Mouse (Mus musculus): ENCODE measurements around the gene Atp6v1e1.

- TF ChIP-seq EP300 (IDR thresholded peaks at IDR 0.05; ENCODE audit: low read length) (no peak), SMC3 (IDR thresholded peaks at IDR 0.05; ENCODE audit: low read depth, low read length) (no peak), TBP (conservative IDR thresholded peaks at IDR 0.05; ENCODE audit: low read depth, low read length) (no peak), CTCF (conservative IDR thresholded peaks at IDR 0.05 in 1 of 2, IDR thresholded peaks at IDR 0.05 in 1 of 2; ENCODE audit: low read depth in 2 of 2, low read length in 2 of 2) (no peak)
These were observed 49.4 kb downstream of the Atp6v1e1 start, which contains the start of gene Slc25a18 for GRCm38 (mm10) chr6:120773149-120773628.

All from CH12.LX (cell line).